Mouse (Mus musculus) neural tube, embryonic 14.5 days (tissue): ENCODE measurements around the gene Mmrn1. TPM values are rescaled to one million over a fixed set of nuclear protein-coding genes. Genes with fewer than 3 reads are reported as not detected.

Source experiments
- ATAC-seq: fragments of 200-750 bp; cut with Nextera tagmentation; 2 replicates; pipeline ENCODE4 v1.8.0; 2017; ENCODE audit warnings: low read depth, mild to moderate bottlenecking, moderate TSS enrichment, moderate library complexity
- H3K27ac ChIP-seq: fragments of 300-500 bp; sonication (generic); 2 replicates; pipeline ENCODE4 v1.5.1; 2014; ENCODE audit warnings: low read depth, mild to moderate bottlenecking, control low read depth, low read length, moderate library complexity, mixed read lengths
- H3K27me3 ChIP-seq: fragments of 300-500 bp; sonication (generic); 2 replicates; pipeline ENCODE4 v1.6.1; 2014; ENCODE audit warnings: low read length; ENCODE audit not compliant: control insufficient read depth, insufficient read depth
- H3K36me3 ChIP-seq: fragments of 300-500 bp; sonication (generic); 2 replicates; pipeline ENCODE4 v1.6.1; 2014; ENCODE audit warnings: low read length, mixed read lengths; ENCODE audit not compliant: control insufficient read depth, insufficient read depth
- H3K4me1 ChIP-seq: fragments of 300-500 bp; sonication (generic); 2 replicates; pipeline ENCODE4 v1.6.1; 2014; ENCODE audit warnings: low read length; ENCODE audit not compliant: control insufficient read depth, insufficient read depth
- H3K4me2 ChIP-seq: fragments of 300-500 bp; sonication (generic); 2 replicates; pipeline ENCODE4 v1.6.1; 2014; ENCODE audit warnings: mild to moderate bottlenecking, low read depth, low read length, control low read depth
- H3K4me3 ChIP-seq: fragments of 300-500 bp; sonication (generic); 2 replicates; pipeline ENCODE4 v1.5.1; 2014; ENCODE audit warnings: low read depth, low read length, control low read depth, mixed read lengths
- H3K9ac ChIP-seq: fragments of 300-500 bp; sonication (generic); replicated peaks from 2 replicates; pipeline ENCODE4 v1.6.1; 2014; ENCODE audit warnings: low read depth, mild to moderate bottlenecking, control low read depth, low read length, mixed read lengths
- H3K9me3 ChIP-seq: fragments of 300-500 bp; sonication (generic); 2 replicates; pipeline ENCODE4 v1.6.1; 2016; ENCODE audit warnings: low read length; ENCODE audit not compliant: control insufficient read depth
- WGBS: fragments of 180-500 bp; shearing (Covaris S2); extraction: QIAGEN DNeasy Blood & Tissue Kit; methylation state at CpG from one replicate; pipeline ENCODE4 v1.1.7; 2014; 5-methylcytosine and 5-hydroxymethylcytosine counted together
- polyA plus RNA-seq: library from polyadenylated mRNA; unstranded; fragments of >200 nt; fragmentation: Nextera tagmentation; extraction: Ambion mirVana; gene quantifications from 2 replicates; pipeline ENCODE4 v1.2.1, GENCODE M21; 2014

Gene Mmrn1
- polyA plus RNA-seq, 1 experiment from 2014 or later, result 0.37 TPM

DNA sequence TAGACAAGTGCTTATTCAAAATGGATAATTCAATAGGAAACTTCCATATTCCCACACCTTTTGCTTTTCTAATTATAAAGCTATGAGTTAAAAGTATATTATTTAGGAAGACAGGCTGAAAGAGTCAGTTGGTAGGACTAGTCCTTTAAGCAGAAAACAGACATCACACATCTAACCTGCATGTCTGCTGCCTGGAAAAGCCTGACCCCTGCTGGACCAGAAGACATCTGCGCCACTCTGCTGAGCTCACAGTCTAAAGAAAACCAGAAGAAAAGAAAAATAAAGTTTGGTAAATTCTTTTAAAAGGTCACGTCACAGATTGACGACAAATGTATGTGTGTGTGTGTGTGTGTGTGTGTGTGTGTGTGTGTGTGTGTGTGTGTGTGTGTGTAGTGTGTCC is 25.6 kb downstream of the Mmrn1 start:
- H3K27me3 ChIP-seq, result no peaks in the 10 kb centered on the region
- H3K9ac ChIP-seq, result no peak overlapping the region
- no peaks in the 10 kb centered on the region for H3K4me1 ChIP-seq
- H3K4me3 ChIP-seq, result no peak overlapping the region
- H3K4me2 ChIP-seq, result no peak overlapping the region
- no peak overlapping the region for H3K27ac ChIP-seq
- no peaks in the 10 kb centered on the region for H3K36me3 ChIP-seq
- peak; percentile 79 for ATAC-seq
- no peaks in the 10 kb centered on the region for H3K9me3 ChIP-seq
- WGBS, result 70% methylated on average over 3 of the region's 3 CpGs

DNA sequence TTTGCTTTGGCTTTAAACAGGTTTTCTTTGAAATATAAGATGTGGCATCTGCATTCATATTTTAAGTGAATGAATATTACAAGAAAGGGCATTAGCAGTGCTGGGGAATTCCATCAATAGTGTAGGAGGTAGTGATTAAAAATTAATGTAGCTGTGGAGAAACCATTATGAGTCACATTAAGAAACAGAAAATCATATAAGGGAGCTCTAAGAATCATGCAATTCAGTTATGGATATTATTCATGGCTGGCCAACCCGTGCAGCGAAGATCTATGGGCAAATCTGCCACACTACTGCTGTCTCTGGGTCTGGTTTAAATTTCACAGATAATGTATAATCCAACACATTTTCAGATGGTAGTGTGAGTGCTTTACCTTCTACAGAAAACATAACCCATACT is 36.5 kb downstream of the Mmrn1 start:
- Histone ChIP-seq H3K9me3 (no peaks in the 10 kb centered on the region), H3K27me3 (no peaks in the 10 kb centered on the region)
- 75% methylated on average over 2 of the region's 2 CpGs for WGBS

DNA sequence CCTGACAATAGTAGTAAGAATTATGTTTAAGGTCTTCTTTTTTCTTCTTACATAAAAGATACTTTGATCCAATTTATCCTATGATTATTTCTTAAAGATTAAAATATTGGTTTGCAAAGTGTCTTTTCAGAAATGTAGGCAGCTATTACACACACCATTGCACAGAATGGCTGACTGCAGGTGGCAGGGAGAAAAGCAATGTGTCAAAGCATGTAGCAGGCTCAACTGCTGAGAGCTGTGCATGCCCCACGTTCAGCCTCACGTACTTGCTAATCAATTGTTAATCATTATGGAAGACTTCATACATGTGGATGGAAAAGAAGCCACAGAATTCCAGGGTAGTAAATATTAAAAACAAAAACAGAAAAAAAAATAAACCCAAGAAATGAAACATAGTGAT is 37.1 kb downstream of the Mmrn1 start:
- Histone ChIP-seq H3K4me1 (no peaks in the 10 kb centered on the region), H3K36me3 (no peaks in the 10 kb centered on the region), H3K27ac (no peak overlapping the region), H3K4me2 (no peak overlapping the region), H3K4me3 (no peak overlapping the region), H3K27me3 (no peaks in the 10 kb centered on the region), H3K9ac (no peak overlapping the region), H3K9me3 (no peaks in the 10 kb centered on the region)
- peak; percentile 66; the same call in 1 of the 2 replicates for ATAC-seq
- 26% methylated on average over 2 of the region's 2 CpGs for WGBS

More for the DNA sequence above, 36.5 kb downstream of the Mmrn1 start:
- H3K4me2 ChIP-seq, result no peak overlapping the region
- H3K36me3 ChIP-seq, result no peaks in the 10 kb centered on the region
- no peak overlapping the region for H3K27ac ChIP-seq
- H3K9ac ChIP-seq, result no peak overlapping the region
- ATAC-seq, result no peak
- H3K4me3 ChIP-seq, result no peak overlapping the region
- no peaks in the 10 kb centered on the region for H3K4me1 ChIP-seq

DNA sequence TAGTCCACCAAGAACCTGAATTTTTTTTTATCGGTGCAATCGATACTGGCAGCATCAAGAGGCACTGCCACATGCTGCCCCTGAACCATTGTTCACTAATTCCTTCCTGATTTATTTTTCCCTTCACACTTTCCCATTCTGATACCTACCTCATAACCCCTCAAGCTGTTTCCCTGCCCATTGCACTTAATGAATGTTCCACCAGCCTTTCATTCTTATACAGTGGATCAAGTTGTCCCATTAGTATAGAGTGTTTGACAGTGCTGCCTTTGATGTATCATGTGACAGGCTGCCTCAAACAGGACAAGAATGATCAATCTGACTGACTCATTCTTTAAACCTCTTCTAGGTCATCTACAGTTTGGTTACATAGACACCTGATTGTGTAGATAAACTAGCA is 37.9 kb downstream of the Mmrn1 start:
- no peak overlapping the region for H3K9ac ChIP-seq
- no peaks in the 10 kb centered on the region for H3K9me3 ChIP-seq
- H3K4me2 ChIP-seq, result no peak overlapping the region
- 57% methylated on average over 2 of the region's 2 CpGs for WGBS
- H3K27me3 ChIP-seq, result no peaks in the 10 kb centered on the region
- no peak overlapping the region for H3K4me3 ChIP-seq
- H3K27ac ChIP-seq, result no peak overlapping the region
- no peaks in the 10 kb centered on the region for H3K36me3 ChIP-seq
- no peaks in the 10 kb centered on the region for H3K4me1 ChIP-seq
- ATAC-seq, result peak; percentile 28; the same call in 1 of the 2 replicates

DNA sequence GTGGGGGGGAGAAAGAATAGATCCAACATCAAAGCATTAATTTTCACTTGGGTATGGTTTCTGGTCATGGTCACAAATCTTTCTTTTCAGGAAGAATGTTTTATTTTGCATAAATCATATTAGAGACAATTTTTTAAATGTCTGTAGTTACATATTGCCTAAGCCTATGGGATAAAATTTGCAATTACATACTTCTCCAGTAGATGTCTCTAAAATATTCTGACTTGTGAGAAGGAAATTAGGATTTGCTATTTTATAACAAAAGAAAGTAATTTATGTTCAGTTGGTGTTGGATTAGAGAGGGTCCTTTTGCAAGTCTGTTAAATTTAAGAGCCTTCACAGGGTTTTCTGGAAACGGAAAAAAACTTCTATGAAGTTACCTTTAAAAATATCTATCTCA is 39.0 kb downstream of the Mmrn1 start:
- H3K9ac ChIP-seq, result no peak overlapping the region
- 56% methylated on average over 1 of the region's 1 CpGs for WGBS
- no peak overlapping the region for H3K27ac ChIP-seq
- no peaks in the 10 kb centered on the region for H3K27me3 ChIP-seq
- H3K36me3 ChIP-seq, result no peaks in the 10 kb centered on the region
- no peak overlapping the region for H3K4me3 ChIP-seq
- no peak overlapping the region for H3K4me2 ChIP-seq
- H3K9me3 ChIP-seq, result no peaks in the 10 kb centered on the region
- H3K4me1 ChIP-seq, result no peaks in the 10 kb centered on the region
- no peak for ATAC-seq

DNA sequence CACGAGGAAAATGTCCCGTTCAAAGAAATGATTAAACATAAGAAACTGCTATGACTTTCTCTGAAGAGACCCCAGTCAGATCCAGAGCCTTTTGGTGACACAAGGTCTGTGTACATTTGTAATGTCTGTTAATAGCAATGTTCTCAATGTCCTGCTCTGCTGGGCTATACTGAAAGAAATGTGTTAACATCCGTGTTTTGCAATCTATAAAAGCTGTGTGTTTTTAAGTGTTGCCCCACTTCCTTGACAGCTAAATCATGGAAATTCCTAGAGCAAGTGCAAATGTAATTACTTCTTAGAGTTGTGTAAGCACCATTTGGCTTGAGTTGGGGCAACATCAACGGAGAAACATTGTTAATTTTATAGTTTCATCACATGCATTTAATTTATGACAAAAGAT is 42.2 kb downstream of the Mmrn1 start:
- ATAC-seq, result no peak
- Histone ChIP-seq H3K9me3 (no peaks in the 10 kb centered on the region), H3K4me2 (no peak overlapping the region), H3K36me3 (no peaks in the 10 kb centered on the region), H3K4me1 (no peaks in the 10 kb centered on the region), H3K27me3 (no peaks in the 10 kb centered on the region), H3K27ac (no peak overlapping the region), H3K9ac (no peak overlapping the region), H3K4me3 (no peak overlapping the region)
- WGBS, result 89% methylated on average over 4 of the region's 4 CpGs

DNA sequence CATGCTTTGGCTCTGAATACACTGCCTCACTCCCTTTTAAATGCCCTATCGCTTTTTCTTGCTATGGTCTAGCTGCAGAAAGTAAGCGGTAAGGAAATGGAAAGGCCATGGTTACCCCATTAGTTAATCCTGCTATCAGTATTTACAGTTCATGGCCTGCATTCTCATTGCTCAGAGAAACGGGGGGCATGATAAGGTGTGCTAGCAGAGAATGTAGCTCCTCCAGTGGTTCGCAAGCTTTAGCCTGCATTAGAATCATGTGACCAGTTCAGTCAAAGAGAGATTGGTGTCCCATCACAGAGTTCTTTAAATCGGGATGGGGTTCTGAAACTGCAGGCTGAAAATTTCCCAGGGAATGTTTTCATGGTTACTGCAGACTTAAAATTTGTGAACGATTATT is 44.6 kb downstream of the Mmrn1 start:
- 79% methylated on average over 6 of the region's 6 CpGs for WGBS
- no peak for ATAC-seq
- Histone ChIP-seq H3K4me1 (no peaks in the 10 kb centered on the region), H3K4me2 (no peak overlapping the region), H3K9ac (no peak overlapping the region), H3K4me3 (no peak overlapping the region), H3K36me3 (no peaks in the 10 kb centered on the region), H3K9me3 (no peaks in the 10 kb centered on the region), H3K27me3 (no peaks in the 10 kb centered on the region), H3K27ac (no peak overlapping the region)

DNA sequence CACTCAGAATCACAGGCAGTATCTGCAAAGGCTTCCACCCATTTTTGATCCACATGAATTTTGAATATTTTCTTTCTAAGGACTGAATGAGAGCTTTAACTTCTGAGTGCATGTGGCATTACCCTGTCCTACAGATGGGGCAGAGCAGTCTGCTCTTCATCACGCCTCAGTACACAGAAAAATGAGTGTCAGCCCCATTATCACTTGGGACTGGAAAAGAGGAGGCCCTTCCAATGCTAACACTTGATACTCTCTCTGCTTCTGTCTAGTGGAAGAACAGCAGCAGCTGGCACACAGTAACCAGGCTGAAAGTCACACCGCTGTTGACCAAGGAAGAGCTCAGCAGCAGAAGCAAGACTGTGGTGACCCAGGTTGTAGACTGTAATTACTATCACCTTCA is 46.0 kb downstream of the Mmrn1 start:
- H3K4me3 ChIP-seq, result no peak overlapping the region
- no peaks in the 10 kb centered on the region for H3K36me3 ChIP-seq
- 74% methylated on average over 2 of the region's 2 CpGs for WGBS
- H3K4me1 ChIP-seq, result no peaks in the 10 kb centered on the region
- no peaks in the 10 kb centered on the region for H3K9me3 ChIP-seq
- H3K27me3 ChIP-seq, result no peaks in the 10 kb centered on the region
- H3K9ac ChIP-seq, result no peak overlapping the region
- ATAC-seq, result no peak
- no peak overlapping the region for H3K4me2 ChIP-seq
- no peak overlapping the region for H3K27ac ChIP-seq

DNA sequence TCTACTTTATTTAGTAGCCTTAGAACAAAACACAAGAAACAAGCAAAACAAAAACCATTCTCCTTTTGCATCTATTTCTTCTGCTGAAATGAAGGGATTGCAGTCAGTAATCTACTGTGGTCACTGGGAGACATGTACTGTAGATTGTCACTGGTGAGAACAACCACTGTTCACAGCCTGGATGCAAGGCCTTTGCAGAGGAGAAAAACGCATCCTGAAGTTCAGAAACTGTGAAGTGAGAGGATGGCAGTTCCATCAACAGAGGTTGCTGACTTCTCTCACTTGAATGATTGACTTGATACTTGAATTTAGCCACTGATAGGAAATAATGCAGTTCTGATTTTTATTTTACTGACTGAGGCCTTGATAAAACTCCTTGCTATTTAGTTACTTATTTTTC is 53.8 kb downstream of the Mmrn1 start:
- Histone ChIP-seq H3K27ac (no peak overlapping the region), H3K4me2 (no peak overlapping the region), H3K9ac (no peak overlapping the region), H3K27me3 (no peaks in the 10 kb centered on the region), H3K4me1 (no peaks in the 10 kb centered on the region), H3K9me3 (no peaks in the 10 kb centered on the region), H3K36me3 (no peaks in the 10 kb centered on the region), H3K4me3 (no peak overlapping the region)
- no peak for ATAC-seq
- 89% methylated on average over 1 of the region's 1 CpGs for WGBS

DNA sequence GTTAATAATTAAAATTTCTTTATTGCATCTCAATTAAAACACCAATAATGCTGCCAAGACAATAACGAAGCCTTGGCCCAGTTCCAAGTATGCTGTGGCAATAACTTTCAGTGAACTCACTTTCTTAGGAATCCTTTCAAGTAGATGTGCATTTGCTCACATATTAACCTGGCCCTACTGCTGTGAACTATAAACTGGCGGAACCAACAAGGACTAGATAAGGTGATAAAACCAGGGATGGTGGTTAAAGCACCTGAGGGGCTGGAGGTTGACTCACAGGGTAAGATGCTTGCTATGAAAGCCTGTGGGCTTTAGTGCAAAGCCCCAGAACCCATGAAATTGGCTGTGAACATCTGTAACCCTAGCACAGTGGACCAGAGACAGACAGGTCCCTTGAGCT is 54.3 kb downstream of the Mmrn1 start:
- Histone ChIP-seq H3K4me1 (no peaks in the 10 kb centered on the region), H3K4me2 (no peak overlapping the region), H3K9me3 (no peaks in the 10 kb centered on the region), H3K27ac (no peak overlapping the region), H3K9ac (no peak overlapping the region), H3K36me3 (no peaks in the 10 kb centered on the region), H3K27me3 (no peaks in the 10 kb centered on the region), H3K4me3 (no peak overlapping the region)
- ATAC-seq, result no peak
- WGBS, result 75% methylated on average over 2 of the region's 2 CpGs
